Mouse (Mus musculus) ovary, postnatal 14 days (tissue): ENCODE results near the gene Cnpy3.

Source experiments
- DNase-seq: peaks from one replicate; pipeline ENCODE4 v3.0.0; 2022; ENCODE audit warnings: low spot score

Gene Cnpy3

GRCm38 (mm10) chr17:46714756-46715481 is 37.1 kb downstream of the Cnpy3 start:
- DNase-seq: no peak

GRCm38 (mm10) chr17:46713849-46714248 is 38.2 kb downstream of the Cnpy3 start:
- DNase-seq: no peak

- no peak for DNase-seq
Observed at GRCm38 (mm10) chr17:46712442-46712841, 39.6 kb downstream of the Cnpy3 start.

GRCm38 (mm10) chr17:46711612-46712271 is 40.3 kb downstream of the Cnpy3 start:
- DNase-seq: peak; percentile 31

DNA sequence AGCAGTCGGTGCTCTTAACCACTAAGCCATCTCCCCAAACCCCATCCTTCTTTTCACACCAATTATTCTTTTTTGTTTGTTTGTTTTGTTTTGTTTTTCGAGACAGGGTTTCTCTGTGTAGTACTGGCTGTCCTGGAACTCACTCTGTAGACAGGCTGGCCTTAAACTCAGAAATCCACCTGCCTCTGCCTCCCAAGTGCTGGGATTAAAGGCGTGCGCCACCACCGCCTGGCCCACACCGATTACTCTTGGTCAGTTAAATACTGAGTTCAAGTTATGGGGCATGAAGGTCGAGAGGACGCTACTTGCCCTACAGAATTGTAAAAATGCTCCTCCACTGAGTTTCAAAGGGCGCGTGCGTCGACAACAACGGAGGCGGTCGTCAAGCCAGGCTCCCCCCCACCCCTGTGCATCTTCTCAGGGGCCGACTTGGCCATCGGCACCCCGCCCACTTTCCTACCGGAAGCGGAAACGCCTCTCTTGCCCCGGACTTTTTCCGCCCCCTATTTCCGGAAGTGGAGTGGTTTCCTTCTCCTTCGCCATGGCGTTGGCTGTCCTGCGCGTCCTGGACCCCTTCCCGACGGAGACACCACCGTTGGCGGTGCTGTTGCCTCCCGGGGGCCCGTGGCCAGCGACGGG is 40.9 kb downstream of the Cnpy3 start, which contains the start of gene Pex6:
Gene Pex6 (plus strand): TSS at position 505 of the 639 bp plus-strand sequence.
- DNase-seq: peak; percentile 85

DNA sequence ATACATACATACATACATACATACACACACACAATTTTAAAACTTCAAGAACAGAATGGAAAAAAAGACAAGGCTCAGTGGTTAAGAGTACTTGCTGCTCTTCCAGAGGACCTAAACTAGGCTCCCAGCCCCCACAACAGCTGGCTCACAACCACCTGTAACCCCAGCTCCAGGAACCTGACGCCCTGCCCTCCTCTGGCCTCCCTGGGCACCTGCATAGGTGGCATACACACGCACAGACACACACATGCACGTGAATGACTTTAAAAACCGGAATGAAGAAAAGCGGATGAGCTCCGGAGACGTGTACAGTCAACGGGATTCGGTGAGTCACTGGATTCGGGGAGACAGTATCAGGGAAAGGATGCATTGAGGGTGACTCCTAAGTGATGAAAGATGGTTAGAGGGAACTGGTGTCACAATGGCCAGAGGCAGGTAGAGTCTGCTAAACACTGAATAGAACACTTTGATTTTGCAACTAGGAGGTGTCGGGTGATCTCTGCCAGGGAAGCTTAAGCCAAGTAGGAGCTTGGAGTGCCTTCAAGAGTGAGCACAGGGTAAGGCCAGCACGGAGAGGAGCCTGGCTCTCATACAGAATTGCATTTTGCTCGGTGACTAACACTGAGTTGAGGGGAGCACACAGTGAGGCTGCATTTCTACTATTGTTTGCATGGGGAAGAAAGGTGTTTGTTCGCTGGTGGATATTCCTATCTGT is 45.5 kb downstream of the Cnpy3 start:
- no peak for DNase-seq

DNA sequence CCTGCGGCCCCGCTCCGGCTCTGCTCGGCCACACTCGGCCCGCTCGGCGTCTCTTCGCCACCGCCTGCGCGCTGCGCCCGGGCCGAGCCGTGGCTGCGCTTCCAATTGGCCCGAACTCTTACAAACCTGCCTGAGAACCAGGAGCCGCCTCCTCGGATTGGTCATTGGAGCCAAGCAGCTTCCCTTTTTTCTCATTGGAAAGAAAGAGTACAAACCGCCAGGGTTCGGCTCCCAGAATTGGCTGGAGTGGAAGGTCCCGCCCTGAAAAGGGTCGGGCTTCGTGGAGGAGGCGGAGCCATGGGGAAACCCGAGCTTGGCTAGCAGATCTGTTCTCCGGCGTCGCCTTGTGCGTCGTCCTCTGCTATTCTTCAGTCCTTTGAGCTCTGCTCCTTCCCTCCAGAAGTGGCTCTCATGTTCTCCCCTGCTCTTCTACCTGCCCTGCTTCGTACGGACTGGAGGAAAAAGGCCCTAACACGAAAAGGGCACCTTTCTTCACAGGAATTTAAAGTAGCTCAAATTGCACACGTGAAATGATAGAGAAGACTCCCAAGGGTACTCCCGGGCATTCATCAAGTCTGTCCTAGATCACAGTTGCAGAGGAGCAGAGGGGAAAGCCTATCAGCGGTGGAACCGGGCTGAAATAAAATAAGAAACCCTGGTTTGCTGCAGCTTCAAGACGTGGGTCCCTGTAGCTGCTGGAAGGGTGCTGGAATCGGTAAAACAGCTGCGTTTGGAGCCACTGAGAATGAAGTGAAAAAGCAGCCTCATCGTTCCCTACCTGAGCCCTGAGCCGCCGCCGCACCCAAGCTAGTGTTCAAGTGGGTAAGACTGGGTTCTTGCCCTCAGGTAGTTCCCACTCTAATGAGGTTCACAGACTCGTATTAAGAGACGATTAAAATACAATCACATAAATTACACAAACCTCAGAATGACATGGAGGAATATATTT is 46.9 kb downstream of the Cnpy3 start, which contains the start of gene Ppp2r5d:
Gene Ppp2r5d (minus strand): TSS at position 225 of the 949 bp plus-strand sequence.
- DNase-seq: peak; percentile 95

- no peak for DNase-seq
Observed at GRCm38 (mm10) chr17:46703971-46704886, 47.8 kb downstream of the Cnpy3 start.

- DNase-seq: no peak
Observed at GRCm38 (mm10) chr17:46702506-46702905, 49.5 kb downstream of the Cnpy3 start.

- no peak for DNase-seq
Observed at GRCm38 (mm10) chr17:46702100-46702499, 49.9 kb downstream of the Cnpy3 start.

- DNase-seq: no peak
Observed at GRCm38 (mm10) chr17:46701489-46701888, 50.5 kb downstream of the Cnpy3 start.

- no peak for DNase-seq
Observed at GRCm38 (mm10) chr17:46699912-46700311, 52.1 kb downstream of the Cnpy3 start.

GRCm38 (mm10) chr17:46699245-46699644 is 52.8 kb downstream of the Cnpy3 start:
- DNase-seq: no peak

DNA sequence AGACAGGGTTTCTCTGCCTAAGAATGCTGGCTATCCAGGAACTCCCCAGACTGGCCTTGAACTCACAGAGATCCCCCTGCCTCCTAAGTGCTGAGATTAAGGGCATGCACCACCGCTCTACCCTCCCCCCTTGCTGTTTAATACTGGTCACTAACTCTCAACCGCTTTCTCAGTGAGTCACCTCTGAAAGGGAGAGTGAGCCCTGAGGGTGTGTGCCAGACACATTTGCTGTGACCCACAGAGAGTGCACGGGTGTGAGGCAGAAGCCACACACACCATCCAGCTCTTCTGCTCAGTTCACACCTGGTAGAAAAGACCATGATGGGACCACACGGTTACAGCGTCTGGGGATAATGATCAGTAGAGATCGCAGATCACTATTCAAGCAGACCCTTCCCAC is 53.5 kb downstream of the Cnpy3 start:
- no peak for DNase-seq

- no peak for DNase-seq
Observed at GRCm38 (mm10) chr17:46694517-46695063, 57.4 kb downstream of the Cnpy3 start.

- no peak for DNase-seq
Observed at GRCm38 (mm10) chr17:46691390-46691789, 60.6 kb downstream of the Cnpy3 start.

DNA sequence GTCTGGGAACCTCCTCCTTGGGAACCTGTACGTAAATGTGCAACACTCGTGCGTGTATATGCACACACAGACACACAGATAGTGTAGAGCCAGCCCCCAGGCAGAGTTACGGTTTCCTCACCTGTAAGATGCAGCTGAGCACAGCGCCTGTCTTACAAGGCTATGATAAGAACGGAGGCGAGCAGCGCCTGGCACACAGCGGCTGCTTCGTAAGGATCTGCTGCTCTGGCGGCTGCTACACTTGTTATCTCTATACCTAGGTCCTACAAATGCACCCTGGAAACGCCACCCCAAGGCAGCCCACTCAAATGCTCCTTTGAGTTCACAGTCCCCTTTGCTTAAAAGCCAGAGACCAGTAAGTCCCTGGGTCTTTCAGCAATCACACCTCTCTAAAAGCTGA is 61.3 kb downstream of the Cnpy3 start:
- no peak for DNase-seq

DNA sequence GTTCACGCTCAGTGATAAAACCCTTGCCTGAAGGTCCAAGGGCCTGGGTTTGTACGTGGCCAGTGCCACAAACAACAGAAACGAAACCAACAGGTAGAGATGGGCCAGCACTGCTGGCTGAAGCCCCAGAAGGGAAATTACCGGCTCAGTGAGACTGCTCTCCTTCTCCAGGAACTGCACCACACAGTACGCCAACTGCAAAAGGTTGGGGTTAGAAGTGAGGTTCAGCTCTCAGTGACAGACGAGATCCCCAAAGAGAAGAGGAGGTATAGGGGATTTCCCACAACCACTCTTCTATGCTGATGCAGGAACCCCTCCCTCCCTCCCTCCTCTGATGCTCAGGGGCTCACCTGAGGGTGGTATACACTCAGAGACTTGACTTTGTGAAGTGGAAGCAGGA is 66.1 kb downstream of the Cnpy3 start:
- DNase-seq: no peak
